Comparison of ENCODE assay signal across 22 mouse cellular contexts in the genomic region with DNA sequence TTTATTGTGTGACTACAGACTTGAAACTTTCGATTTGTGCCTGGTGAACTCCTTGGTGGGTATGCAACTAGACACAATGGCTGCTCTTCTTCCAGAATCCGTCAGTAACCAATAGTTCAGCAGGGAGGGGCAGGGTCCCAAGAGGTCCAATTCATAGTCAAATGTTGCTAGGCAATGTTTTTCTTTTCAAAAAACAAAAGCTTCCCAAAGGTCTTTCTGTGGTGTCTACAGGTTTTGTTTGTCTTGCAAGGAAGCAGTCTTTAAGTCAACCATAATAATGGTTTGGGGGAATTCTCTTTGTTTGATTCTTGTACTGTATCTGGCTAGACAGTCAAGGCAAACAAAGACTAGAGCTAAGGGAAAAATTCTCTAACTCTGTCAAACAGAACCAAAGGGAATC.
DNase-seq lines count a peak whose midpoint lies in the region; ATAC-seq and TF ChIP-seq lines count a peak whose summit lies in the region.
"Had no signal": no experiment of that assay in that cellular context is flagged by ENCODE, and none has a peak within 500 bp of the region (broad histone marks: within the 10 kb centered on the region; RNA-seq: fewer than 3 reads in every experiment).

No protein-coding gene starts in this region.

- no peak for ATAC-seq in hindbrain, embryonic 11.5 days (ENCODE audit: low FRiP score)
- ATAC-seq in hindbrain, embryonic 16.5 days = no peak
- no peak for ATAC-seq in intestine, postnatal 0 days
- ATAC-seq: activated CD4-positive, CD25-positive, alpha-beta regulatory T cell, adult 4 months; forebrain, embryonic 13.5 days; forebrain, embryonic 16.5 days; Patski had no signal

- H3K9me3 ChIP-seq in hindbrain, embryonic 11.5 days (ENCODE audit: control insufficient read depth, low read length) = no peaks in the 10 kb centered on the region
- H3K9me3 ChIP-seq in hindbrain, embryonic 16.5 days (ENCODE audit: control insufficient read depth, low read length) = no peaks in the 10 kb centered on the region
- no peaks in the 10 kb centered on the region for H3K9me3 ChIP-seq in intestine, postnatal 0 days (ENCODE audit: control insufficient read depth)
- H3K9me3 ChIP-seq: embryonic facial prominence, embryonic 10.5 days; embryonic facial prominence, embryonic 12.5 days; forebrain, embryonic 13.5 days; G1E had no signal

- no peaks in the 10 kb centered on the region for H3K4me1 ChIP-seq in hindbrain, embryonic 11.5 days (replicated peaks; ENCODE audit: control insufficient read depth, insufficient read depth, low read length)
- H3K4me1 ChIP-seq in hindbrain, embryonic 16.5 days (ENCODE audit: control insufficient read depth, insufficient read depth, low read depth, low read length) = no peaks in the 10 kb centered on the region
- no peaks in the 10 kb centered on the region for H3K4me1 ChIP-seq in intestine, postnatal 0 days (replicated peaks; ENCODE audit: control insufficient read depth, insufficient read depth, low read length)
- H3K4me1 ChIP-seq: embryonic facial prominence, embryonic 10.5 days; embryonic facial prominence, embryonic 12.5 days; forebrain, embryonic 13.5 days had no signal

- H3K4me3 ChIP-seq in hindbrain, embryonic 11.5 days (ENCODE audit: low read depth, low read length) = no peak overlapping the region
- no peak overlapping the region for H3K4me3 ChIP-seq in hindbrain, embryonic 16.5 days (ENCODE audit: low read length)
- no peak overlapping the region for H3K4me3 ChIP-seq in gastrocnemius, adult 2 months
- H3K4me3 ChIP-seq in intestine, postnatal 0 days (ENCODE audit: low read depth, low read length) = no peak overlapping the region
- H3K4me3 ChIP-seq: embryonic facial prominence, embryonic 10.5 days; embryonic facial prominence, embryonic 12.5 days; forebrain, embryonic 13.5 days had no signal

- 34% methylated on average over 2 of the region's 2 CpGs for WGBS in hindbrain, embryonic 11.5 days
- WGBS in hindbrain, embryonic 16.5 days = 17% methylated on average over 2 of the region's 2 CpGs
- 53% methylated on average over 2 of the region's 2 CpGs for WGBS in intestine, postnatal 0 days

- no peak overlapping the region for H3K4me2 ChIP-seq in hindbrain, embryonic 11.5 days (replicated peaks; ENCODE audit: low read depth, low read length)
- H3K4me2 ChIP-seq in hindbrain, embryonic 16.5 days (ENCODE audit: low read length) = no peak overlapping the region
- H3K4me2 ChIP-seq in intestine, postnatal 0 days (replicated peaks; ENCODE audit: low read depth) = no peak overlapping the region
- H3K4me2 ChIP-seq: embryonic facial prominence, embryonic 12.5 days; forebrain, embryonic 13.5 days had no signal

- DNase-seq in hindbrain, embryonic 11.5 days (ENCODE audit: low spot score) = peak; percentile 6
- DNase-seq in ES-CJ7 (ENCODE audit: low read depth, low spot score) (peak; percentile 85), R1 (ENCODE audit: low read depth, low spot score) (peak; percentile 93)
- no peak for DNase-seq in gastrocnemius, adult 2 months
- no peak for DNase-seq in left cerebral cortex, adult 8-10 months (ENCODE audit: low spot score in 2 of 2)
- DNase-seq: adrenal gland, adult 8-10 months; adrenal gland, postnatal 14 days; adrenal gland, postnatal 36 days; cerebellum, adult 11-12 months; cerebellum, adult 2 months; cerebellum, adult 9-10 months; cerebellum, postnatal 10 days; cerebellum, postnatal 25 days had no signal

- no peak overlapping the region for H3K27ac ChIP-seq in hindbrain, embryonic 11.5 days (ENCODE audit: low read depth, low read length)
- no peak overlapping the region for H3K27ac ChIP-seq in hindbrain, embryonic 16.5 days (ENCODE audit: low read depth, low read length)
- no peak overlapping the region for H3K27ac ChIP-seq in gastrocnemius, adult 2 months
- H3K27ac ChIP-seq in intestine, postnatal 0 days (ENCODE audit: low read depth, low read length) = no peak overlapping the region
- H3K27ac ChIP-seq: embryonic facial prominence, embryonic 10.5 days; embryonic facial prominence, embryonic 12.5 days; forebrain, embryonic 13.5 days had no signal

- no peaks in the 10 kb centered on the region; the same call in 1 of the 2 replicates for H3K27me3 ChIP-seq in hindbrain, embryonic 11.5 days (ENCODE audit: control insufficient read depth, insufficient read depth, low read length)
- H3K27me3 ChIP-seq in hindbrain, embryonic 16.5 days (replicated peaks; ENCODE audit: control insufficient read depth, insufficient read depth, low read length) = no peaks in the 10 kb centered on the region; the same call in 1 of the 2 replicates
- no peaks in the 10 kb centered on the region for H3K27me3 ChIP-seq in intestine, postnatal 0 days (replicated peaks; ENCODE audit: control insufficient read depth, insufficient read depth, low read length)

- intact Hi-C loops in gastrocnemius, adult 2 months (cut with DNase I) = no loop called here

- TF ChIP-seq CTCF in gastrocnemius, adult 2 months (IDR thresholded peaks at IDR 0.05) = no peak
- no peak for TF ChIP-seq CTCF in intestine, postnatal 0 days (IDR thresholded peaks at IDR 0.05; ENCODE audit: low read depth)

- H3K36me3 ChIP-seq in hindbrain, embryonic 11.5 days (ENCODE audit: control insufficient read depth, insufficient read depth, low read length) = no peaks in the 10 kb centered on the region
- H3K36me3 ChIP-seq in hindbrain, embryonic 16.5 days (ENCODE audit: control insufficient read depth, insufficient read depth, low read length) = no peaks in the 10 kb centered on the region
- no peaks in the 10 kb centered on the region for H3K36me3 ChIP-seq in intestine, postnatal 0 days (ENCODE audit: control insufficient read depth, insufficient read depth)
- H3K36me3 ChIP-seq: embryonic facial prominence, embryonic 10.5 days; embryonic facial prominence, embryonic 12.5 days had no signal

- no peak overlapping the region for H3K9ac ChIP-seq in hindbrain, embryonic 11.5 days (ENCODE audit: low read depth, low read length)
- no peak overlapping the region for H3K9ac ChIP-seq in hindbrain, embryonic 16.5 days (ENCODE audit: low read depth, low read length)
- H3K9ac ChIP-seq in intestine, postnatal 0 days (ENCODE audit: low read depth, low read length) = no peak overlapping the region
- H3K9ac ChIP-seq: embryonic facial prominence, embryonic 12.5 days; forebrain, embryonic 13.5 days had no signal

Comparison
In these comparisons a context has a peak if more than half of its experiments do, and no peak if none do; other contexts are left out.
1. DNase-seq: peak in hindbrain, embryonic 11.5 days (single experiment), ES-CJ7 (single experiment) and R1 (single experiment); none in gastrocnemius, adult 2 months (single experiment) and left cerebral cortex, adult 8-10 months (0 of 2).